Mouse (Mus musculus): ENCODE measurements around the gene Dclk1.

Dclk1 gene

DNA sequence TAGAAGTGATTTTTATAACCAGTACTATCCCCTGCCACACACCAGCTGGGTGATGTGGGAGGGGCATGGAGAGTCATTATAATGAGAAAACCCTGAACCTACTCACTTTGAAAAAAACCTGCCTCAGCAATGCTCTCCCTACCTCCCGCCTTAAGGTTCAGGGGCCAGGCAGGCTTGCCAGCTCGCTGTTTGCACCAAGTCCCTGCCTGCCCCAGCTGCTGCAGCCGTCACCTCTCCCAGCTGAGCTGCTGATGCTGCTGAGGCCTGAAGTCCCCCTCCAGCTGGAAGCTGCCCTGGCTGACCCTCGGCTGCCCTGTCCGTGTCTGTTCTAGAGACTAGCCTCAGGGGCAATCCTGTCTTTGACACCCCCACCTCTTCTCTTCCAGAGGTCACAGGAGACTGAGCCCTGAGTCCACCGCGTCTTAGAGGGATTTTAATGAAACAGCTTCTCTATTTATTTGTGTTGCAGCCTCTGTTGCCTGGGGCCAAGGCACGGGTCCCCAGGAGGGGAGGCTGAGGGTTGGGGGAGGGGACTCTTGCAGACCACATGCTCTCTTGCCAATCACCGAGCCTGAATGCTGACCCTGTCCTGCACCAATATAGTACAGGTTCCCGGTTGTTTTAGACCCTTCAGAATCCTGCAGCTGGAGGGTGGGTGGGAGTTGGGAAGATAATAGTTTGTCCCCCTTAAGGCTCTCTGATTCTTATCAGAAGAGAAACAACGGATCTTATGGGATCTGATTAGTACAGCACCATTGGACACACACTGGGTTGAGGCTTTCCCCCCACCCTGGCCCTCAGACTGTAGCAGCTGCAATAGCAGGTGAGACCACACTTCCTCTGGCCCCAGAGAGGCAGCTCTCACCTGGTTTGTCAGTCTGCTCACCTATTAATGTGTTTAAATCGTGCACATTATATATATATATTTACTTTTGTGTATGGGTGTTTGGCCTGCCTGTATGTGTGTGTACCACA lies 346.1 kb downstream of the Dclk1 start:
- no peak for DNase-seq (ENCODE audit: low read depth)
